ENCODE assay signal across 10 mouse cellular contexts in the genomic region with DNA sequence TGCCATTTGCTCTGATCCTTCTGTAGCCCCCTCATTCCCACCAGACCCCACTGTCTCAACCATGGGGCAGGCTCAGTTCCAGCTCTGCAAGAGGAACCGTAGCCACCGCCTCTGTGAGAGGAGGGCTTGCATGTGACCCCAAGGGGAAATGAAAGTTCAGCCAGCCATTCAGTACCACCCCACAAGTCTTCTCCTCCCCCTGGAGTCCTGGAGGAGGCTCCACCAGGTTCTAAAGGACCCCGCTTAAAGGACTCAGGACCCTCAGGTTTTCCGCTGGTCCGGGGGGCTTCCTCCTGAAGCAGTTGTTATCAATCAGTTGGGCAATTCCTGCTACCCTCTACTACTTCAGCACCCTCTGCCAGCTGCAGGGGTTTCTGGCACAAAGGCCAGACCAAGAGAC. TPM values are rescaled to one million over a fixed set of nuclear protein-coding genes. Genes with fewer than 3 reads are reported as not detected.
DNase-seq lines count a peak whose midpoint lies in the region; ATAC-seq and TF ChIP-seq lines count a peak whose summit lies in the region.
"Had no signal": no experiment of that assay in that cellular context is flagged by ENCODE, and none has a peak within 500 bp of the region (broad histone marks: within the 10 kb centered on the region; RNA-seq: fewer than 3 reads in every experiment).

No protein-coding gene starts in this region.

- peaks cover 8% of the 10 kb centered on the region; the same call in 1 of the 2 replicates for H3K4me1 ChIP-seq in kidney, postnatal 0 days (replicated peaks; ENCODE audit: insufficient read depth, low read length)
- peaks cover 47% of the 10 kb centered on the region for H3K4me1 ChIP-seq in embryonic facial prominence, embryonic 12.5 days
- H3K4me1 ChIP-seq in liver, embryonic 11.5 days (replicated peaks; ENCODE audit: control insufficient read depth, insufficient read depth, low read length) = peaks cover 38% of the 10 kb centered on the region

- 38% methylated on average over 5 of the region's 5 CpGs for WGBS in kidney, postnatal 0 days
- 43% methylated on average over 5 of the region's 5 CpGs for WGBS in embryonic facial prominence, embryonic 12.5 days
- WGBS in liver, embryonic 11.5 days = 61% methylated on average over 5 of the region's 5 CpGs

- no peak overlapping the region for H3K4me3 ChIP-seq in kidney, postnatal 0 days (replicated peaks; ENCODE audit: low read depth, low read length)
- no peak overlapping the region for H3K4me3 ChIP-seq in embryonic facial prominence, embryonic 12.5 days
- H3K4me3 ChIP-seq in liver, embryonic 11.5 days (ENCODE audit: low read depth, low read length) = no peak overlapping the region

- H3K4me2 ChIP-seq in kidney, postnatal 0 days (ENCODE audit: low read length) = no peak overlapping the region
- peak overlapping the region; percentile 1; the same call in 1 of the 2 replicates for H3K4me2 ChIP-seq in embryonic facial prominence, embryonic 12.5 days (replicated peaks)
- H3K4me2 ChIP-seq in liver, embryonic 11.5 days = peak overlapping the region; percentile 30

- H3K27ac ChIP-seq in kidney, postnatal 0 days = no peak overlapping the region
- H3K27ac ChIP-seq in embryonic facial prominence, embryonic 12.5 days = no peak overlapping the region
- peak overlapping the region; percentile 0; the same call in 1 of the 2 replicates for H3K27ac ChIP-seq in liver, embryonic 11.5 days (ENCODE audit: low read depth, low read length)

- H3K36me3 ChIP-seq in kidney, postnatal 0 days (ENCODE audit: insufficient read depth, low read length) = no peaks in the 10 kb centered on the region
- no peaks in the 10 kb centered on the region for H3K36me3 ChIP-seq in embryonic facial prominence, embryonic 12.5 days
- H3K36me3 ChIP-seq in liver, embryonic 11.5 days (ENCODE audit: control insufficient read depth, insufficient read depth, low read length) = no peaks in the 10 kb centered on the region

- no peaks in the 10 kb centered on the region for H3K9me3 ChIP-seq in kidney, postnatal 0 days (replicated peaks; ENCODE audit: low read length)
- no peaks in the 10 kb centered on the region for H3K9me3 ChIP-seq in embryonic facial prominence, embryonic 12.5 days
- H3K9me3 ChIP-seq in liver, embryonic 11.5 days (ENCODE audit: control insufficient read depth, low read length) = no peaks in the 10 kb centered on the region

- ATAC-seq in kidney, postnatal 0 days (replicated peaks; ENCODE audit: low FRiP score, low read depth) = 0 out of 2 replicates have a peak, but pooled peaks have one; percentile 17
- no peak for ATAC-seq in embryonic facial prominence, embryonic 12.5 days (ENCODE audit: insufficient number of reproducible peaks, insufficient read depth, low FRiP score, low TSS enrichment)
- ATAC-seq in liver, embryonic 11.5 days (replicated peaks; ENCODE audit: low FRiP score) = 0 out of 2 replicates have a peak, but pooled peaks have one; percentile 25
- peak; percentile 79 for ATAC-seq in monocyte, adult 5-6 weeks (replicated peaks; ENCODE audit: insufficient number of reproducible peaks, low FRiP score, low TSS enrichment, poor library complexity, severe bottlenecking)

- TF ChIP-seq CTCF in kidney, postnatal 0 days (IDR thresholded peaks at IDR 0.05; ENCODE audit: low read depth) = no peak

- no peak for DNase-seq in kidney, postnatal 0 days (ENCODE audit: low spot score)
- no peak for DNase-seq in kidney, adult 8-10 months
- no peak for DNase-seq in liver, embryonic 11.5 days (ENCODE audit: low spot score)
- no peak for DNase-seq in adrenal gland, adult (ENCODE audit: inconsistent age in 2 of 2, low spot score in 1 of 2)
- no peak for DNase-seq in thymus, adult 18-20 months
- no peak for DNase-seq in adrenal gland, postnatal 4 days (ENCODE audit: low spot score in 2 of 2)
- DNase-seq: gastrocnemius, postnatal 14 days; kidney, adult 18-20 months had no signal

- H3K27me3 ChIP-seq in kidney, postnatal 0 days (ENCODE audit: insufficient read depth, low read length) = peaks cover 1% of the 10 kb centered on the region
- peaks cover under 1% of the 10 kb centered on the region; the same call in 1 of the 2 replicates for H3K27me3 ChIP-seq in embryonic facial prominence, embryonic 12.5 days
- no peaks in the 10 kb centered on the region for H3K27me3 ChIP-seq in liver, embryonic 11.5 days (replicated peaks; ENCODE audit: control insufficient read depth, insufficient read depth, low read length)

- H3K9ac ChIP-seq in kidney, postnatal 0 days (ENCODE audit: low read depth, low read length) = no peak overlapping the region
- H3K9ac ChIP-seq in embryonic facial prominence, embryonic 12.5 days = no peak overlapping the region
- no peak overlapping the region for H3K9ac ChIP-seq in liver, embryonic 11.5 days (ENCODE audit: low read depth, low read length)

RNA-seq across cellular contexts. Expression of a gene that starts 6.2 kb away (rescaled TPM):
- 11.3 and 11.8 TPM in 2 replicates for polyA plus RNA-seq in kidney, postnatal 0 days (2015; fragmentation: Nextera tagmentation; extraction: Ambion mirVana)
- polyA plus RNA-seq in embryonic facial prominence, embryonic 12.5 days (2016; fragmentation: Nextera tagmentation; extraction: Ambion mirVana) = 12.6 and 14.5 TPM in 2 replicates
- polyA plus RNA-seq in liver, embryonic 11.5 days (2014; fragmentation: Nextera tagmentation; extraction: Ambion mirVana) = 23.2 and 24.8 TPM in 2 replicates
- total RNA-seq in monocyte, adult 5-6 weeks (2017) = 0.85 to 3.7 TPM (median 1.7 TPM) in 3 replicates
- 10 to 100 TPM; 22.5 to 29.7 TPM for total RNA-seq in adrenal gland, postnatal 4 days (2021)

RNA-seq across cellular contexts. Expression of a gene that starts 23.3 kb away (rescaled TPM):
- 0.47 and 0.65 TPM in 2 replicates for polyA plus RNA-seq in kidney, postnatal 0 days (2015; fragmentation: Nextera tagmentation; extraction: Ambion mirVana)
- polyA plus RNA-seq in embryonic facial prominence, embryonic 12.5 days (2016; fragmentation: Nextera tagmentation; extraction: Ambion mirVana) = 0.47 and 0.67 TPM in 2 replicates
- 0.49 and 0.78 TPM in 2 replicates for polyA plus RNA-seq in liver, embryonic 11.5 days (2014; fragmentation: Nextera tagmentation; extraction: Ambion mirVana)
- 0.53 to 1.2 TPM (median 0.87 TPM) in 3 replicates for total RNA-seq in monocyte, adult 5-6 weeks (2017)
- not detected for total RNA-seq in adrenal gland, postnatal 4 days (2021)
- total RNA-seq: gastrocnemius, postnatal 14 days had no signal

RNA-seq across cellular contexts. Expression of a gene that starts 32.8 kb away (rescaled TPM):
- polyA plus RNA-seq in kidney, postnatal 0 days (2015; fragmentation: Nextera tagmentation; extraction: Ambion mirVana) = 19.4 and 22.0 TPM in 2 replicates
- polyA plus RNA-seq in embryonic facial prominence, embryonic 12.5 days (2016; fragmentation: Nextera tagmentation; extraction: Ambion mirVana) = 49.4 and 50.9 TPM in 2 replicates
- polyA plus RNA-seq in liver, embryonic 11.5 days (2014; fragmentation: Nextera tagmentation; extraction: Ambion mirVana) = 35.4 and 35.7 TPM in 2 replicates
- 3.1 to 26.6 TPM (median 11.4 TPM) in 3 replicates for total RNA-seq in monocyte, adult 5-6 weeks (2017)
- total RNA-seq in adrenal gland, postnatal 4 days (2021) = 10 to 100 TPM; 47.2 to 52.5 TPM
